Mouse (Mus musculus) right cerebral cortex, postnatal 14 days (tissue): ENCODE results near the gene Gxylt2.

Experiments used
- DNase-seq: peaks from one replicate; pipeline ENCODE4 v3.0.0; 2022

Gene Gxylt2

GRCm38 (mm10) chr6:100851083-100851482 lies 146.5 kb downstream of the Gxylt2 start:
- no peak for DNase-seq
